Mouse (Mus musculus) limb, embryonic 11.5 days (tissue): ENCODE measurements around the gene Rtn2. TPM values are rescaled to one million over a fixed set of nuclear protein-coding genes. Genes with fewer than 3 reads are reported as not detected.
"Not testable (repeated sequence)": the region's sequence is repeated elsewhere in the genome, so short reads cannot be mapped to it uniquely, and the experiment has no call there.

Experiments
- ATAC-seq: fragments of 200-750 bp; cut with Nextera tagmentation; 2 replicates; pipeline ENCODE4 v1.8.0; 2017; ENCODE audit warnings: low read depth; ENCODE audit not compliant: insufficient number of reproducible peaks, low FRiP score, low TSS enrichment
- DNase-seq: peaks from one replicate; pipeline ENCODE4 v3.0.0-alpha.2; 2015; ENCODE audit warnings: low spot score
- H3K27ac ChIP-seq: fragments of 300-500 bp; sonication (generic); replicated peaks from 2 replicates; pipeline ENCODE4 v1.5.1; 2014; ENCODE audit warnings: low read depth, mild to moderate bottlenecking, low read length
- H3K27me3 ChIP-seq: fragments of 300-500 bp; sonication (generic); 2 replicates; pipeline ENCODE4 v1.6.1; 2014; ENCODE audit warnings: mild to moderate bottlenecking, low read length, mixed read lengths; ENCODE audit not compliant: control insufficient read depth, insufficient read depth
- H3K36me3 ChIP-seq: fragments of 300-500 bp; sonication (generic); 2 replicates; pipeline ENCODE4 v1.6.1; 2014; ENCODE audit warnings: mild to moderate bottlenecking, low read length, moderate library complexity, mixed read lengths; ENCODE audit not compliant: control insufficient read depth, insufficient read depth
- H3K4me1 ChIP-seq: fragments of 300-500 bp; sonication (generic); 2 replicates; pipeline ENCODE4 v1.6.1; 2014; ENCODE audit warnings: low read length, mixed read lengths; ENCODE audit not compliant: control insufficient read depth, insufficient read depth
- H3K4me2 ChIP-seq: fragments of 300-500 bp; sonication (generic); 2 replicates; pipeline ENCODE4 v1.6.1; 2014; ENCODE audit warnings: low read depth, mild to moderate bottlenecking, moderate library complexity; ENCODE audit not compliant: severe bottlenecking
- H3K4me3 ChIP-seq: fragments of 300-500 bp; sonication (generic); 2 replicates; pipeline ENCODE4 v1.5.1; 2014; ENCODE audit warnings: low read depth, low read length
- H3K9ac ChIP-seq: fragments of 300-500 bp; sonication (generic); 2 replicates; pipeline ENCODE4 v1.6.1; 2014; ENCODE audit warnings: mild to moderate bottlenecking, low read length
- H3K9me3 ChIP-seq: fragments of 300-500 bp; sonication (generic); 2 replicates; pipeline ENCODE4 v1.6.1; 2016; ENCODE audit warnings: low read length; ENCODE audit not compliant: control insufficient read depth
- WGBS: fragments of 180-500 bp; shearing (Covaris S2); extraction: QIAGEN DNeasy Blood & Tissue Kit; methylation state at CpG from one replicate; pipeline ENCODE4 v1.1.7; 2014; 5-methylcytosine and 5-hydroxymethylcytosine counted together
- polyA plus RNA-seq: library from polyadenylated mRNA; unstranded; fragments of >200 nt; fragmentation: Nextera tagmentation; extraction: Ambion mirVana; gene quantifications from 2 replicates; pipeline ENCODE4 v1.2.1, GENCODE M21; 2014

Rtn2 gene
- polyA plus RNA-seq, 1 experiment from 2014 or later = 10.0 TPM

GRCm38 (mm10) chr7:19270509-19271237 is 11.8 kb upstream of the Rtn2 start:
- Histone ChIP-seq H3K27ac (peak overlapping the region; percentile 70), H3K4me2 (peak overlapping the region; percentile 99), H3K27me3 (no peaks in the 10 kb centered on the region), H3K36me3 (peaks cover 2% of the 10 kb centered on the region; the same call in 1 of the 2 replicates), H3K4me3 (peak overlapping the region; percentile 89), H3K9me3 (no peaks in the 10 kb centered on the region), H3K9ac (peak overlapping the region; percentile 70), H3K4me1 (peaks cover 22% of the 10 kb centered on the region)
- WGBS = 2% methylated on average over 19 of the region's 21 CpGs
- peak; percentile 52 for DNase-seq
- no peak for ATAC-seq

GRCm38 (mm10) chr7:19271238-19272172 is 10.9 kb upstream of the Rtn2 start, which contains the start of gene Vasp:
TSS of gene Vasp (minus strand) at chr7:19271817.
- Histone ChIP-seq H3K36me3 (no peaks in the 10 kb centered on the region), H3K4me1 (peaks cover 19% of the 10 kb centered on the region), H3K9ac (peak within 1 kb of the TSS; percentile 70), H3K27ac (peak within 1 kb of the TSS; percentile 70), H3K4me2 (peak within 1 kb of the TSS; percentile 99), H3K9me3 (no peaks in the 10 kb centered on the region), H3K27me3 (no peaks in the 10 kb centered on the region), H3K4me3 (peak within 1 kb of the TSS; percentile 89)
- under 1% methylated on average over 62 of the region's 62 CpGs for WGBS
- ATAC-seq (peak; percentile 39), DNase-seq (peak; percentile 89)

DNA sequence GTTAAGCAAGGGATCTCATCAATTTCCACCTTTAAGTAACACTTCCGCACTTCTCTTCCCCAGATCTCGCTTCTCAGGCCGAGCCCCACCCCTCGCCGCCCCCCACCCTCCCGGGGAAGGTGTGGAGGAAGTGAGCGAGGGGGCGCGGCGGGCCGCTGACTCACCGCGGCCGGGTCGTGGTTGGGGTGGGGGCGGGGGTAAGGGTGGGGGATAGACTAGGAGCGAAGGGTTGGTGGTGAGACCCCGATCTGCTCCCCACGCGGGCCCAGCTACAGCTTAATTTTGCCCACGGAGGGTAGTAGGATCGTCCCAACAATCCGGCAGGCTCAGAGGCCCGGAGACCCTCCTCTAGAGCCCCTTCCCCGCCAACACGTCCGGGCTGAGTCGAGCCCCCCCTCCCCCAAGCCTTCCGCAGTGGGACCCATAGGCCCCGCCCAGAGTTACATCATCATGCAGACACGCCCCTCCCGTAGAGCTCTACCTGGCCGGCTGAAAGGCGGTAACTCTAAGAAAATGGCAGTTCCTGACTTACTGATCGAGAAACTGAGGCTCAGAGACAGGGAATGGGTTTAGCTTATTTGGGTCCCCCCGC is 10.2 kb upstream of the Rtn2 start:
- ATAC-seq (peak; percentile 74), DNase-seq (peak; percentile 88)
- Histone ChIP-seq H3K27me3 (no peaks in the 10 kb centered on the region), H3K36me3 (no peaks in the 10 kb centered on the region), H3K4me1 (peaks cover 17% of the 10 kb centered on the region), H3K9ac (peak overlapping the region; percentile 70), H3K4me3 (peak overlapping the region; percentile 89), H3K4me2 (peak overlapping the region; percentile 99), H3K27ac (peak overlapping the region; percentile 63), H3K9me3 (no peaks in the 10 kb centered on the region)
- WGBS = under 1% methylated on average over 36 of the region's 36 CpGs

DNA sequence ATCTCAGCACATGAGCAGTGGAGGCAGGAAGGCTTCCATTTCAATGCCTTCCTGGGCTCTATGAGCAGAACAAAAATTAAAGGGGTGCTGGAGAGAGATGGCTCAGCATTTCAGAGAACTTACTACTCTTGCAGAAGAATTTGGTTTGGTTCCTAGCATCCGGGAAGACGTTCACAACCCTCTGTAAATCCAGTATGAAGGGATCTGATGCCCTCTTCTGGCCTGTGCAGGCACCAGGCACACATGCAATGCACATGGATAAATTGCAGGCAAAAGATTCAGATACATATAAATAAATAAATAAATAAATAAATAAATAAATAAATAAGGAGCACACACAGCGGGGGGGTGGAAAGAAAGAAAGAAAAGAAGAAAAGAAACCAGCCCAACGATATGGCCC is 6.2 kb upstream of the Rtn2 start:
- H3K9ac ChIP-seq = no peak overlapping the region
- H3K4me3 ChIP-seq = no peak overlapping the region
- 0 out of 2 replicates have a peak, but pooled peaks cover 3% of the 10 kb centered on the region for H3K9me3 ChIP-seq
- no peaks in the 10 kb centered on the region for H3K36me3 ChIP-seq
- DNase-seq (no peak), ATAC-seq (no peak)
- peaks cover 36% of the 10 kb centered on the region for H3K27me3 ChIP-seq
- H3K4me2 ChIP-seq = no peak overlapping the region
- no peak overlapping the region for H3K27ac ChIP-seq
- 0 out of 2 replicates have a peak, but pooled peaks cover 6% of the 10 kb centered on the region for H3K4me1 ChIP-seq
- WGBS = 49% methylated on average over 4 of the region's 4 CpGs

DNA sequence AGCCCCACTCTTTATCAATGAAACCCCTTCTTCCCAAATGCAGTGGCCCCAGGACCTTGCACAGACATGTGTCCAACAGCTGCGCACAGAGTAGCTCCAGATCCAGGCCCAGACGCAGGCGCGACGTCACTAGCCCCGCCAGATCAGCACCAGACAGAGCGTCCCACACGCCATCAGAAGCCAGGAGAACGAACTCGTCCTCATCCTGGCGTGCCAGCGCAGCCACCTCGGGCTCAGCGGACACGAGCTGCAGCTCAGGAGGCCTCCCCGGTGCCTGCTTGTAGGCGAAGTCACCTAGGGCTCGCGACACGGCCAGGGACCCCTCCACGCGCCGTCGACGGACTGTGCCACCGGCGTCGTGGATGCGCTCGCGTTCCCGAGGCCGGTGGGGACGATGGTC is 3.4 kb upstream of the Rtn2 start:
- Histone ChIP-seq H3K4me1 (peaks cover 11% of the 10 kb centered on the region; the same call in 1 of the 2 replicates), H3K9me3 (0 out of 2 replicates have a peak, but pooled peaks cover 3% of the 10 kb centered on the region), H3K4me3 (peak overlapping the region; percentile 29), H3K27me3 (peaks cover 50% of the 10 kb centered on the region), H3K27ac (no peak overlapping the region), H3K4me2 (peak overlapping the region; percentile 42), H3K36me3 (no peaks in the 10 kb centered on the region), H3K9ac (no peak overlapping the region)
- ATAC-seq (no peak), DNase-seq (peak; percentile 33)
- 6% methylated on average over 34 of the region's 34 CpGs for WGBS

- DNase-seq (peak; percentile 43), ATAC-seq (no peak)
- Histone ChIP-seq H3K4me2 (peak within 1 kb of the TSS; percentile 42), H3K4me1 (peaks cover 11% of the 10 kb centered on the region; the same call in 1 of the 2 replicates), H3K9me3 (0 out of 2 replicates have a peak, but pooled peaks cover 3% of the 10 kb centered on the region), H3K9ac (no peak within 1 kb of the TSS), H3K27ac (no peak within 1 kb of the TSS), H3K36me3 (no peaks in the 10 kb centered on the region), H3K4me3 (peak within 1 kb of the TSS; percentile 29), H3K27me3 (peaks cover 50% of the 10 kb centered on the region)
- under 1% methylated on average over 45 of the region's 46 CpGs for WGBS
Measured at GRCm38 (mm10) chr7:19279581-19280114, 2.8 kb upstream of the Rtn2 start, which contains the start of gene Ppm1n. TSS of gene Ppm1n (minus strand) at chr7:19280064.

DNA sequence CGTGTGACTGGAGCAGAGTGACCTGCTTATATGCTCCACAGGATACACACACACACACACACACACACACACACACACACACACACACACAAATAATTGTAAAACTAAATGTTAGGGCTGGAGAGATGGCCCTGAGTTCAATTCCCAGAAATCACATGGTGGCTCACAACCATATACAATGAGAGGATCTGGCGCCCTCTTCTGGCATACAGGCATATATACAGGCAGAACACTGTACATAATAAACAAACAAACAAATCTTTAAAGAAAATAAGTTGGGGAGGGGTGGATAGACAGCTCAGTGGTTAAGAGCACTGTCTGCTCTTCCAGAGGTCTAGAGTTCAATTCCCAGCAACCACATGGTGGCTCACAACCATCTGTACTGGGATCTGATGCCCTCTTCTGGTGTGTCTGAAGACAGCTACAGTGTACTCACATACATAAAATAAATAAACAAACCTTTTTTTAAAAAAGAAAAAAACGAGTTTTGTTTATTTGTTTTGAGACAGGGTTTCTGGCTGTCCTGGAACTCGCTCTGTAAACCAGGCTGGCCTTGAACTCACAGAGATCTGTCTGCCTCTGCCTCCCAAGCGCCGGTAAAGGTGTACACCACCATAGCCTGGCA is 632 bp upstream of the Rtn2 start:
- not testable (repeated sequence) for H3K9me3 ChIP-seq, H3K36me3 ChIP-seq, H3K27ac ChIP-seq, H3K4me2 ChIP-seq, ATAC-seq, H3K4me3 ChIP-seq, H3K9ac ChIP-seq
- H3K4me1 ChIP-seq = peaks cover 11% of the 10 kb centered on the region; the same call in 1 of the 2 replicates
- DNase-seq = peak; percentile 43
- 25% methylated on average over 6 of the region's 6 CpGs for whole genome bisulfite sequencing
- peaks cover 50% of the 10 kb centered on the region for H3K27me3 ChIP-seq
